Mouse (Mus musculus): ENCODE results near the gene Cd44.

DNA sequence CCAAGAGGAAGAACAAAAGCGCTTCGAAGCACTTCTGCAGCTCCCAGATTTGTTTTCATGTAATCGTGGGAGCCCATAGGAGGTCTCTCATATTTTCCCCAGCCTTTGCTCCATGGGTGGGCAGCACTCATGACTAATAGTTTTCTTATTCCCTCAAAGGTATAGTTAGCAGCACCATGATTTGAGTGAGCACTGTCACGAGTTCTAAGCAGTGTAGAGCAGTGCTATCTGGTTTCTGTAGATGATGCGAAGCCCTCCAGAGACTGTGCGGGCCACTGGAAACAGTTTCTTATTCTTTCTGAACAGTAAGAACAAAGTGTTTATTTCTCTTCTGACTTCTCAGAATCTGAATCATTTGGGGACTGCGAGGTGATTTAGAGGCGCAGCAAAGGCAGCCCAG is 80.7 kb downstream of the Cd44 start:
- peak; percentile 13; the same call in 1 of the 2 replicates for TF ChIP-seq POLR2A (IDR thresholded peaks at IDR 0.05; ENCODE audit: low read depth, low read length)
- no peak; the same call in 1 of the 2 replicates for TF ChIP-seq POLR2AphosphoS2 (IDR thresholded peaks at IDR 0.05; ENCODE audit: low read depth, low read length)

All from CH12.LX (cell line).